Mouse (Mus musculus) midbrain, embryonic 14.5 days (tissue): ENCODE data around the gene Fanca. TPM values are rescaled to one million over a fixed set of nuclear protein-coding genes. Genes with fewer than 3 reads are reported as not detected.
"Not testable (repeated sequence)": the region's sequence is repeated elsewhere in the genome, so short reads cannot be mapped to it uniquely, and the experiment has no call there.

Source experiments
- ATAC-seq: fragments of 200-750 bp; cut with Nextera tagmentation; 2 replicates; pipeline ENCODE4 v1.8.0; 2017; ENCODE audit warnings: moderate number of reproducible peaks, moderate library complexity; ENCODE audit not compliant: low FRiP score, low TSS enrichment
- DNase-seq: peaks from one replicate; pipeline ENCODE4 v3.0.0-alpha.2; 2015
- H3K27ac ChIP-seq: fragments of 300-500 bp; sonication (generic); replicated peaks from 2 replicates; pipeline ENCODE4 v1.5.1; 2014; ENCODE audit warnings: mild to moderate bottlenecking, low read depth, low read length, moderate library complexity
- H3K27me3 ChIP-seq: fragments of 300-500 bp; sonication (generic); 2 replicates; pipeline ENCODE4 v1.6.1; 2014; ENCODE audit warnings: low read length, control low read depth, mixed read lengths; ENCODE audit not compliant: control insufficient read depth, insufficient read depth
- H3K36me3 ChIP-seq: fragments of 300-500 bp; sonication (generic); 2 replicates; pipeline ENCODE4 v1.6.1; 2014; ENCODE audit warnings: low read length, control low read depth; ENCODE audit not compliant: control insufficient read depth, insufficient read depth
- H3K4me1 ChIP-seq: fragments of 300-500 bp; sonication (generic); 2 replicates; pipeline ENCODE4 v1.6.1; 2014; ENCODE audit warnings: mild to moderate bottlenecking, antibody characterized with exemption, low read length, control low read depth; ENCODE audit not compliant: control insufficient read depth, insufficient read depth
- H3K4me2 ChIP-seq: fragments of 300-500 bp; sonication (generic); 2 replicates; pipeline ENCODE4 v1.6.1; 2014; ENCODE audit warnings: mild to moderate bottlenecking, low read length, moderate library complexity
- H3K4me3 ChIP-seq: fragments of 300-500 bp; sonication (generic); replicated peaks from 2 replicates; pipeline ENCODE4 v1.5.1; 2014; ENCODE audit warnings: low read depth, low read length
- H3K9ac ChIP-seq: fragments of 300-500 bp; sonication (generic); replicated peaks from 2 replicates; pipeline ENCODE4 v1.6.1; 2014; ENCODE audit warnings: mild to moderate bottlenecking, low read length, moderate library complexity
- H3K9me3 ChIP-seq: fragments of 300-500 bp; sonication (generic); 2 replicates; pipeline ENCODE4 v1.6.1; 2016; ENCODE audit warnings: low read length, control low read depth, mixed read lengths; ENCODE audit not compliant: control insufficient read depth
- WGBS: fragments of 180-500 bp; shearing (Covaris S2); extraction: QIAGEN DNeasy Blood & Tissue Kit; methylation state at CpG from one replicate; pipeline ENCODE4 v1.1.7; 2014; 5-methylcytosine and 5-hydroxymethylcytosine counted together
- polyA plus RNA-seq: library from polyadenylated mRNA; unstranded; fragments of >200 nt; fragmentation: Nextera tagmentation; extraction: Ambion mirVana; gene quantifications from 2 replicates; pipeline ENCODE4 v1.2.1, GENCODE M21; 2014

The Fanca gene
- polyA plus RNA-seq, 1 experiment from 2014 or later = 9.2 TPM

GRCm38 (mm10) chr8:123274447-123274846 is 43.9 kb downstream of the Fanca start:
- no peak for ATAC-seq

DNA sequence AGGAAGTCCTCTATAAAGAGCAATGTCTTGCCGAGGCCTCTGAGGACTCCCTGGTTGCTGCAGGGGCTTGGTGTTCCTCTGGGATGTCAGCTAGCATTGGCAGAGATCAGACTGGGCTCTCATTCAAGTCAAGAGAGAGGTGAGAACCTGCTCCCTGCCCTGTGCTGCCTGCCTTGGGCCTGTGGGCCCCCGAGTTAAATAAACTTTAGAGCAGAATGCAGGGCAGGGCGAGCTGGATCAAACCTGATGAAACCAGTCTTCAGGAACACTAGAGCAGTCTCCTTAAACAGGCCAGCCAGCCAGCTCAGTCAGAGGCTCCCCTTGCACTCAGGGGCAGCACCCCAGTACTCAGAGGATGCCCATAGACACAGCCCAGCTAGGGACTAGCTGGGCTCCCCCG is 46.5 kb downstream of the Fanca start:
- no peaks in the 10 kb centered on the region for H3K9me3 ChIP-seq
- 78% methylated on average over 4 of the region's 4 CpGs for whole genome bisulfite sequencing
- H3K27me3 ChIP-seq = no peaks in the 10 kb centered on the region
- peaks cover 43% of the 10 kb centered on the region for H3K36me3 ChIP-seq
- no peak overlapping the region for H3K4me3 ChIP-seq
- DNase-seq = no peak
- no peak overlapping the region for H3K9ac ChIP-seq
- no peak overlapping the region for H3K4me2 ChIP-seq
- H3K27ac ChIP-seq = no peak overlapping the region
- ATAC-seq = no peak
- no peaks in the 10 kb centered on the region for H3K4me1 ChIP-seq

More at GRCm38 (mm10) chr8:123274447-123274846, 43.9 kb downstream of the Fanca start:
- no peak for DNase-seq
- no peak overlapping the region for H3K27ac ChIP-seq
- no peak overlapping the region for H3K4me2 ChIP-seq
- 91% methylated on average over 5 of the region's 5 CpGs for WGBS
- no peaks in the 10 kb centered on the region for H3K27me3 ChIP-seq
- H3K4me1 ChIP-seq = no peaks in the 10 kb centered on the region
- H3K36me3 ChIP-seq = peaks cover 17% of the 10 kb centered on the region
- H3K9me3 ChIP-seq = no peaks in the 10 kb centered on the region
- no peak overlapping the region for H3K9ac ChIP-seq
- H3K4me3 ChIP-seq = no peak overlapping the region

DNA sequence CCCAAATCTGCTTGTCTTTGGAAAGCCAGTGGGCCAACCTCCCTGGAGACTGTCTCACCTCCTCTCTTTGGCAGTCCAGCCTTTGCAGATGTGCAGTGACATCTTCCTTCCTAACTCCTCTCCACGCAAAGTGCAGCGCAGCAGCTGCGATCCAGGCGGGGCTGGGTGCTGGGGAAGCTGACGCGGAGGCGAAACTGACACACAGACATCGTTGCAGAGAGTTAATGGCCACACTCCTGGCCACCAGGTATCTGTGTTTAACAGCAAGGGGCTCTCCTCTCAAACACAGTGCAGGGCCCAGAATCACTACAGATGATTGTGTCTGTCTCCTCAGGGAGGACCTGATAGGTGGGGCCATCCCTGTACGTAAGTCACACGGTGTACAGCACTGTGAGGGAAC is 47.2 kb downstream of the Fanca start:
- H3K36me3 ChIP-seq = peaks cover 50% of the 10 kb centered on the region
- no peak overlapping the region for H3K4me2 ChIP-seq
- no peaks in the 10 kb centered on the region for H3K27me3 ChIP-seq
- no peak overlapping the region for H3K27ac ChIP-seq
- 92% methylated on average over 10 of the region's 10 CpGs for WGBS
- no peaks in the 10 kb centered on the region for H3K4me1 ChIP-seq
- no peak overlapping the region for H3K9ac ChIP-seq
- no peaks in the 10 kb centered on the region for H3K9me3 ChIP-seq
- no peak overlapping the region for H3K4me3 ChIP-seq
- no peak for DNase-seq
- no peak for ATAC-seq

DNA sequence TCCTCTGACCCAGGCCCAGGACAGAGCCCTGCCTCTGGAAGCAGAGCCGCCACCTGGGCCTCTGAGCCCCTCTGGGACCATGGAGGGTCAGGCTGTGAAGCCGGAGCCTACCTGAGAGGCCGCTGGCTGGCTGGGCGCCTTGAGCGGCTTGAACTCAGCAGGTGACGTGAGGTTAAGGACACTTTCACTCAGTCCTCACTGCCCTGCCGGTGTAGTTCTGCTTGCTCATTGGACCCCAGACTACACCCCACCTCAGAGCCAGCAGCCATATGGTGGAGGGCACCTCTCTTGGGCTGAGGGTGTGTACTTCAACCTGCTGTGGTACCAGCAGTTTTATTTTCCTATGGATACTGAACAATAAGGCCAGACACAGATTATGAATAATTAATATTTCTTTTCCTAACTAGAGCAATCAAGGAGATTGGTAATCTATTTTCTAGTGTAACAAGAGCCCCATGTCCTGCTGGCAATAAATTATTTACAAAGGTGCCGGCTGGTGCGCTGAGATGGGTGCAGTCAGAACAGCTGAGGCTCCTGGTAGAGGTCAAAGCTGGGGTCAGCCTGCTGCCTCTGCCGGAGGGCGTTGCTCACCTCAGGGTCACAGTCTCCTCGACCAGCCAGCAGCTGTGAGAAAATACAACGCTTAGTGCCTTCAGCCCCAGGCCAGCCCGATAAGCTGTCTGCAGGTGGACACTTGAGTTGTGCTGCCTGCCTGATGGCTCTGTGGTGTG is 50.3 kb downstream of the Fanca start:
- Histone ChIP-seq H3K9me3 (no peaks in the 10 kb centered on the region), H3K4me1 (no peaks in the 10 kb centered on the region), H3K27me3 (no peaks in the 10 kb centered on the region), H3K27ac (no peak overlapping the region), H3K36me3 (peaks cover 81% of the 10 kb centered on the region), H3K9ac (no peak overlapping the region), H3K4me2 (no peak overlapping the region), H3K4me3 (no peak overlapping the region)
- DNase-seq = no peak
- ATAC-seq = no peak
- WGBS = 74% methylated on average over 14 of the region's 14 CpGs

- H3K9me3 ChIP-seq, DNase-seq, H3K27ac ChIP-seq, H3K9ac ChIP-seq, H3K4me3 ChIP-seq, ATAC-seq, H3K4me2 ChIP-seq, H3K27me3 ChIP-seq: not testable (repeated sequence)
- peaks cover 20% of the 10 kb centered on the region for H3K4me1 ChIP-seq
- 91% methylated on average over 8 of the region's 8 CpGs for WGBS
- H3K36me3 ChIP-seq = peaks cover 54% of the 10 kb centered on the region
Measured at GRCm38 (mm10) chr8:123257593-123257992, 60.8 kb downstream of the Fanca start.

- WGBS = 84% methylated on average over 3 of the region's 3 CpGs
- no peak for ATAC-seq
Measured at GRCm38 (mm10) chr8:123257114-123257513, 61.3 kb downstream of the Fanca start.

DNA sequence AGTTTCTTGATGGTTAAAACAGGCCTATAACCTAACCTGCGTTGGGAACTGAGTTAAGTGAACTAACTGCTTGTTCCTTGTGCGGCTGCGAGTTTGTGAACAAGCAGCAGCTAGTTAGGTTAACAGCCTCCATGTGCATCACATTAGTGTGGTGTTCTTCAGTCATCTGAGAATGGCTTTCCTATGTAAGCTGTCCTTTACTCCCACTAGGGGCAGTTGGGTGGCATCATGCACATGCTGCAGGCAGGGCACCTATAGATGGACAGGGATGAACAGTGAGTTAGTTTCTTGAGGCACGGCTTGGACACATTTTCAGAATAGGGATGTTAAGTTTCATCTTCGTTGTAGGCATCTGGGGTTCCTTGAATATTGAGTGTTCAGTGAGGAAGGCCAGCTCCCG is 63.2 kb downstream of the Fanca start:
- ATAC-seq (no peak), DNase-seq (no peak)
- Histone ChIP-seq H3K4me1 (peaks cover 20% of the 10 kb centered on the region), H3K9me3 (no peaks in the 10 kb centered on the region), H3K27ac (no peak overlapping the region), H3K4me3 (peak overlapping the region; percentile 94), H3K36me3 (peaks cover 56% of the 10 kb centered on the region), H3K9ac (peak overlapping the region; percentile 99), H3K4me2 (peak overlapping the region; percentile 85), H3K27me3 (no peaks in the 10 kb centered on the region)
- 70% methylated on average over 6 of the region's 6 CpGs for WGBS

More at GRCm38 (mm10) chr8:123257114-123257513, 61.3 kb downstream of the Fanca start:
- H3K9ac ChIP-seq = no peak overlapping the region
- peaks cover 51% of the 10 kb centered on the region for H3K36me3 ChIP-seq
- no peaks in the 10 kb centered on the region for H3K9me3 ChIP-seq
- H3K4me3 ChIP-seq = no peak overlapping the region
- H3K27me3 ChIP-seq = no peaks in the 10 kb centered on the region
- no peak overlapping the region for H3K27ac ChIP-seq
- H3K4me2 ChIP-seq = no peak overlapping the region
- H3K4me1 ChIP-seq = peaks cover 20% of the 10 kb centered on the region
- no peak for DNase-seq

GRCm38 (mm10) chr8:123254099-123254885 is 64.1 kb downstream of the Fanca start, which contains the start of the genes Zfp276 and Vps9d1:
Zfp276 (plus strand) TSS chr8:123254195.
Vps9d1 (minus strand) TSS chr8:123254348.
- H3K4me3 ChIP-seq = peak within 1 kb of the TSS; percentile 94
- under 1% methylated on average over 99 of the region's 99 CpGs for WGBS
- DNase-seq (peak; percentile 92), ATAC-seq (peak; percentile 91)
- H3K4me2 ChIP-seq = peak within 1 kb of the TSS; percentile 85
- H3K9ac ChIP-seq = peak within 1 kb of the TSS; percentile 99
- no peaks in the 10 kb centered on the region for H3K27me3 ChIP-seq
- H3K36me3 ChIP-seq = peaks cover 54% of the 10 kb centered on the region
- peak within 1 kb of the TSS; percentile 91 for H3K27ac ChIP-seq
- H3K9me3 ChIP-seq = no peaks in the 10 kb centered on the region
- peaks cover 20% of the 10 kb centered on the region for H3K4me1 ChIP-seq
